Mouse (Mus musculus): Measurements from ENCODE around the gene Hspb2.

The Hspb2 gene

DNA sequence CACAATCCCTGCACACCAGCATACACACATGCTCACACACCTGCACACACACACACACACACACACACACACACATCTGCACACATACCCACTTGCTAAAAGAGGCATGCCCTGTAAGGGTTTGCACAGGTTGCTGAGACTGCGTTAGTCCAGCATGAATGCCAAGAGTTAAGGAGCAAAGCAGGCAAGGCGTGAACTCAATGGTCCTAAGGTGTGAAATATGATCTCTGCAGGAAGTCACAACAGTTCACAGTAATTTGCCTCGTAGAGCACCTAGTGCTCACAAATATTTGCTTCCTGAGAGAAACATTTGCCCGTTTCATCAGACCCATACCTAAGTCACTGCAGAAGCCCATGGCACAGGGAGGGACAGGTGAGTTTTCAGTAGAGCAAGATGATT lies 38.0 kb downstream of the Hspb2 start:
- no peak for DNase-seq (ENCODE audit: low spot score in 2 of 2)

- DNase-seq (ENCODE audit: low spot score in 2 of 2), result no peak
These were observed 40.8 kb downstream of the Hspb2 start for GRCm38 (mm10) chr9:50711337-50711736.

DNA sequence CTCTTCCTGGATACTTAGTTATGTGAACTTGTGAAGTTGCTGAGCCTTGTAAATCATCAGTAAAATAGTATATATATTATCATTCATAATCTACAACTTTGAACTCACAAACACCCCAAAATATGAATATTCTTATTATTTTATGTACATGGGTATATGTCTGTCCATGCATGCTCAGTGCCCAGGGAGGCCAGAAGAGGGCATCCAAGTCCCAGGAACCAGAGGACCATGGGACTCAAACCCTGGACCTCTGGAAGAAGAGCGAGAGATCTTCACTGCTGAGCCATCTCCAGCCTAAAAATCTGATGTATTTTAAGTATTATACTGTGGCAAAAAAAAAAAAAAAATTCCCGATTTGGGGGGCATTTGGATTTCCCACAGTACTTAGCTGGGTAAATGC lies 43.0 kb downstream of the Hspb2 start:
- no peak for DNase-seq (ENCODE audit: low spot score in 2 of 2)

- no peak for DNase-seq (ENCODE audit: low spot score in 2 of 2)
These were observed 47.2 kb downstream of the Hspb2 start for GRCm38 (mm10) chr9:50704907-50705306.
